Mouse (Mus musculus) intestine, postnatal 0 days (tissue): ENCODE results near the gene Rflnb. TPM values are rescaled to one million over a fixed set of nuclear protein-coding genes. Genes with fewer than 3 reads are reported as not detected.

Experiments used
- ATAC-seq: fragments of 200-750 bp; cut with Nextera tagmentation; 2 replicates; pipeline ENCODE4 v1.8.0; 2017; ENCODE audit warnings: mild to moderate bottlenecking, moderate TSS enrichment, moderate library complexity
- H3K27ac ChIP-seq: fragments of 300-500 bp; sonication (generic); 2 replicates; pipeline ENCODE4 v1.5.1; 2014; ENCODE audit warnings: mild to moderate bottlenecking, low read depth, low read length, moderate library complexity
- H3K27me3 ChIP-seq: fragments of 300-500 bp; sonication (generic); replicated peaks from 2 replicates; pipeline ENCODE4 v1.6.1; 2014; ENCODE audit warnings: low read length, mixed read lengths; ENCODE audit not compliant: control insufficient read depth, insufficient read depth
- H3K36me3 ChIP-seq: fragments of 300-500 bp; sonication (generic); 2 replicates; pipeline ENCODE4 v1.6.1; 2014; ENCODE audit warnings: mild to moderate bottlenecking, moderate library complexity; ENCODE audit not compliant: control insufficient read depth, insufficient read depth
- H3K4me1 ChIP-seq: fragments of 300-500 bp; sonication (generic); replicated peaks from 2 replicates; pipeline ENCODE4 v1.6.1; 2014; ENCODE audit warnings: antibody characterized with exemption, low read length, mixed read lengths; ENCODE audit not compliant: control insufficient read depth, insufficient read depth
- H3K4me2 ChIP-seq: fragments of 300-500 bp; sonication (generic); replicated peaks from 2 replicates; pipeline ENCODE4 v1.6.1; 2014; ENCODE audit warnings: low read depth, mild to moderate bottlenecking, moderate library complexity
- H3K4me3 ChIP-seq: fragments of 300-500 bp; sonication (generic); 2 replicates; pipeline ENCODE4 v1.5.1; 2014; ENCODE audit warnings: low read depth, low read length
- H3K9ac ChIP-seq: fragments of 300-500 bp; sonication (generic); 2 replicates; pipeline ENCODE4 v1.6.1; 2014; ENCODE audit warnings: mild to moderate bottlenecking, low read depth, low read length
- H3K9me3 ChIP-seq: fragments of 300-500 bp; sonication (generic); 2 replicates; pipeline ENCODE4 v1.6.1; 2016; ENCODE audit warnings: mixed run types; ENCODE audit not compliant: control insufficient read depth
- CTCF ChIP-seq: sonication (generic); IDR thresholded peaks from 2 replicates; pipeline ENCODE4 v1.5.1; 2016; ENCODE audit warnings: low read depth, mild to moderate bottlenecking, control low read depth, antibody characterized with exemption, moderate library complexity
- WGBS: fragments of 180-500 bp; shearing (Covaris S2); extraction: QIAGEN DNeasy Blood & Tissue Kit; methylation state at CpG from one replicate; pipeline ENCODE4 v1.1.7; 2014; 5-methylcytosine and 5-hydroxymethylcytosine counted together
- polyA plus RNA-seq: library from polyadenylated mRNA; unstranded; fragments of >200 nt; fragmentation: Nextera tagmentation; extraction: Ambion mirVana; gene quantifications from 2 replicates; pipeline ENCODE4 v1.2.1, GENCODE M21; 2015

Gene Rflnb
- polyA plus RNA-seq, 1 experiment from 2014 or later: 24.2 TPM

DNA sequence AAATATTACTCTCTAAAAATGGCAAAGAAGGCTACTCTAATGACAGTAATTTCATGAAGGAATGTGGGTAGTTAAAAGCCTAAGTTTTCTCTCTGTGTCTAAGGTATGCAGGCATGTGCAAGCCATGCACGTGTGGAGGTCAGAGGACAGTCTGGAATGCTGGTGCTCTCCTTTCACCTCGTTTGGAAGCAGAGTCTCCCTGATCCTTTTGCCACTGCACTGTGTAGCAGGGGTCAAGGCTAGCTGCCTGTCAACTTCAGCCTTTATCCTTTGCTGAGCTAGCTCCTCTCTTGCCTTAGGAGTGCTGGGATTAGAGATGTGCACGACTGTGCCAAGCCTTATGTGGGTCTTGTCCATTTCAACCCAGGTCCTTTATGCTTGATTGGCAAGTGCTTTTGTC, 22.9 kb upstream of the Rflnb start:
- no peaks in the 10 kb centered on the region for H3K4me1 ChIP-seq
- no peak overlapping the region for H3K4me2 ChIP-seq
- no peaks in the 10 kb centered on the region for H3K27me3 ChIP-seq
- TF ChIP-seq CTCF: no peak
- H3K4me3 ChIP-seq: no peak overlapping the region
- WGBS: 50% methylated on average over 3 of the region's 3 CpGs
- no peak for ATAC-seq
- no peaks in the 10 kb centered on the region for H3K9me3 ChIP-seq
- no peak overlapping the region for H3K9ac ChIP-seq
- H3K36me3 ChIP-seq: peaks cover 29% of the 10 kb centered on the region
- H3K27ac ChIP-seq: no peak overlapping the region

- peak overlapping the region; percentile 35; the same call in 1 of the 2 replicates for H3K27ac ChIP-seq
- H3K36me3 ChIP-seq: peaks cover 30% of the 10 kb centered on the region
- 74% methylated on average over 6 of the region's 6 CpGs for WGBS
- ATAC-seq: no peak
- no peaks in the 10 kb centered on the region for H3K9me3 ChIP-seq
- no peak overlapping the region for H3K4me3 ChIP-seq
- H3K4me2 ChIP-seq: no peak overlapping the region
- H3K9ac ChIP-seq: no peak overlapping the region
- H3K4me1 ChIP-seq: no peaks in the 10 kb centered on the region
- no peaks in the 10 kb centered on the region for H3K27me3 ChIP-seq
- no peak for TF ChIP-seq CTCF
Measured at GRCm38 (mm10) chr11:76045367-76045766, 17.8 kb upstream of the Rflnb start.

- Histone ChIP-seq H3K9me3 (no peaks in the 10 kb centered on the region), H3K4me3 (no peak overlapping the region), H3K36me3 (peaks cover 30% of the 10 kb centered on the region), H3K4me2 (no peak overlapping the region), H3K9ac (no peak overlapping the region), H3K27ac (no peak overlapping the region), H3K4me1 (no peaks in the 10 kb centered on the region), H3K27me3 (no peaks in the 10 kb centered on the region)
- ATAC-seq: no peak
- WGBS: 78% methylated on average over 6 of the region's 6 CpGs
- TF ChIP-seq CTCF: no peak
Measured at GRCm38 (mm10) chr11:76044468-76044867, 16.9 kb upstream of the Rflnb start.

DNA sequence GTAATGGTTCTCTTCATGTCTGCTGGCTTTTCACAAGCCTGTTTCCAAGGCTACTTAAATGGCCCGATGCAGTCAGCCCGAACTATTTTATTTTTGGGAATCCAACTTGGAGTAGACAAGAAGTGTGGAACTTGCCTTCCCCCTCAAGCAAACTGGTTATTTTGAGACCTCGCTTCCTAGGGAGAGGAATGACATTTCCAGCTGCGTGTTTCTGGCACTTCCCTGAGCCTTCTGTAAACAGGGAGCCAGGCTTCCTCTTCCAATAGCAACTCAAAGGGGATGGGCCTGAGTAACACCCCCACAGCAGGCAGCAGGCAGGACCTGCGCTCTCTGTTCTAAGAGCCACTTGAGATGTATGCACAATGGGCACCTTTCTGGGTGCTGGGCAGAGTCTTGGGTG, 15.3 kb upstream of the Rflnb start:
- Histone ChIP-seq H3K36me3 (peaks cover 30% of the 10 kb centered on the region), H3K9me3 (no peaks in the 10 kb centered on the region), H3K27ac (no peak overlapping the region), H3K4me1 (no peaks in the 10 kb centered on the region), H3K4me3 (no peak overlapping the region), H3K27me3 (no peaks in the 10 kb centered on the region), H3K4me2 (no peak overlapping the region), H3K9ac (no peak overlapping the region)
- WGBS: 35% methylated on average over 5 of the region's 5 CpGs
- ATAC-seq: no peak
- no peak for TF ChIP-seq CTCF

DNA sequence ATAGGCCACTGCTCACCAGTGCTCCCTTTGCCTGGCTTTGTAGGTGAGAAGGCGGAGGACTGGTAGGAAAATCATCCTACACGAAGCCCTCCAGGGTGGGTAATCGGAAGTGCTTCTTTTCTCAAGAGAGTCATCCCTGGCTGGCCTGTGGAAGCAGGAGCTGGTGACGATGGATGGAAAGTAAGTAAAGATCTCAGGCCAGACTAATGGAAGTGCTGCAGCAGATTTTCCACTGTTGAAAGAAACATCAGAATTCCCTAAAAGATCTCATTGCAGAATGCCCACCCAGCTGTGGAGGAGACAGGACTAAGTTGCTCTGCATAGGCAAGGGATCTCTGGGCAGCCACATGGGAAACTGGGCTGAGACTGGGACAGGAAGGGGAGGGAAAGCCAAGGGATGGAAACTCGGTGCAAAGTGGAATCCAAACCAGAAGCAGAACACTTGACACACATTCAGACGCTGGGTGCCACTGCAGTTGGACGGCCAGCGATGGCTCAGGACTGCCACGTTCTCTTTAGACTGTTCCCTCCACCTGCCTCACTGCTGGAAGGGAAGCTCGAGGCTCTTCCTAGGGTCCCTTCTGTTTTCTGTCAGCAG, 14.6 kb upstream of the Rflnb start:
- peak overlapping the region; percentile 29; the same call in 1 of the 2 replicates for H3K27ac ChIP-seq
- peaks cover 28% of the 10 kb centered on the region for H3K36me3 ChIP-seq
- H3K27me3 ChIP-seq: no peaks in the 10 kb centered on the region
- H3K4me1 ChIP-seq: no peaks in the 10 kb centered on the region
- no peaks in the 10 kb centered on the region for H3K9me3 ChIP-seq
- H3K9ac ChIP-seq: no peak overlapping the region
- no peak overlapping the region for H3K4me3 ChIP-seq
- 72% methylated on average over 10 of the region's 10 CpGs for WGBS
- ATAC-seq: no peak
- TF ChIP-seq CTCF: no peak
- no peak overlapping the region for H3K4me2 ChIP-seq

DNA sequence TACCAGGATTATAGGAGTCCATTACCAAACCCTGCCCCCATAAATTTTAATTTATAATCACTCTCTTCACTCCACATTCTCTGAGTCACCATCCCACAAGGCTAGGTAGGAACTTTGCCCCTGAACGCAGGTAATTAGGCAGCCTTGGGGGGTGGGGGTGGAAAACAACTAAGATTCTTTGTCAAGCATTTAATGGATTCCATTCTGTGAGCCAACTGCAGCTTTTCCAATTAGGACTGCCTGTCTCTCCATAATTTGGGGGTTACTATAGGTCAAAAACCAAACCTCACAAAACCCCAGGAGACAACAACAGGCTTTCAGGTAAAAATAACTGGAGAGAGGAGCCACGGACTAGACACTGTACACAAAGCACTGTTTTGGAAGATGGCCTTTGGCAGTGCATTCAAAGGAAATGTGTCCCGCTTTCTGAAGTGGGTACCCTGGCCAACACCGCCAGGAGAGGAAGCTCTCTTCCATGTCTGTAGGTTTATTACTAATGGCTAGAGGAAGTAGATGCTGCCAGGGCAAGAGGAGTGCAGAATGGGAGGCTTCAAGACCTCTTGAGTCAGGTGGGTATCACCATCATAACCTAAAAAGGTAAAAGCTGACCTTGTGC, 13.3 kb upstream of the Rflnb start:
- no peak for TF ChIP-seq CTCF
- Histone ChIP-seq H3K4me3 (no peak overlapping the region), H3K27ac (no peak overlapping the region), H3K27me3 (no peaks in the 10 kb centered on the region), H3K36me3 (peaks cover 15% of the 10 kb centered on the region; the same call in 1 of the 2 replicates), H3K9me3 (no peaks in the 10 kb centered on the region), H3K9ac (no peak overlapping the region), H3K4me1 (no peaks in the 10 kb centered on the region), H3K4me2 (no peak overlapping the region)
- ATAC-seq: no peak
- WGBS: 82% methylated on average over 4 of the region's 4 CpGs
